Mouse (Mus musculus) WW6 (cell line): ENCODE results near the gene Bckdk.

Experiments used
- DNase-seq: peaks from one replicate; pipeline ENCODE4 v3.0.0-alpha.2; 2013; ENCODE audit warnings: low read depth, low spot score

Gene Bckdk

GRCm38 (mm10) chr7:127903971-127904796 is at the start of gene Bckdk:
Gene Bckdk (plus strand): TSS chr7:127904082.
- peak; percentile 69 for DNase-seq

GRCm38 (mm10) chr7:127858258-127858657 is 45.6 kb upstream of the Bckdk start:
- DNase-seq = no peak

- no peak for DNase-seq
These were observed 37.4 kb upstream of the Bckdk start for GRCm38 (mm10) chr7:127866434-127866833.

GRCm38 (mm10) chr7:127867641-127868040 is 36.2 kb upstream of the Bckdk start:
- peak; percentile 28 for DNase-seq

GRCm38 (mm10) chr7:127869149-127869810 is 34.6 kb upstream of the Bckdk start:
- DNase-seq = no peak

GRCm38 (mm10) chr7:127870136-127870821 is 33.6 kb upstream of the Bckdk start:
- no peak for DNase-seq

GRCm38 (mm10) chr7:127874812-127875626 is 28.9 kb upstream of the Bckdk start:
- no peak for DNase-seq

GRCm38 (mm10) chr7:127875627-127876001 is 28.3 kb upstream of the Bckdk start:
- peak; percentile 52 for DNase-seq

GRCm38 (mm10) chr7:127876041-127876466 is 27.8 kb upstream of the Bckdk start, which contains the start of gene Zfp646:
Gene Zfp646 (plus strand): TSS chr7:127876221.
- DNase-seq = peak; percentile 63

- DNase-seq = peak; percentile 86
These were observed 27.2 kb upstream of the Bckdk start, which contains the start of gene Zfp668 for GRCm38 (mm10) chr7:127876467-127877348. Gene Zfp668 (minus strand): TSS chr7:127876828.

GRCm38 (mm10) chr7:127879301-127879700 is 24.6 kb upstream of the Bckdk start:
- no peak for DNase-seq

- no peak for DNase-seq
These were observed 23.5 kb upstream of the Bckdk start for GRCm38 (mm10) chr7:127880431-127880830.

- no peak for DNase-seq
These were observed 17.9 kb upstream of the Bckdk start for GRCm38 (mm10) chr7:127885951-127886350.

- no peak for DNase-seq
These were observed 17.3 kb upstream of the Bckdk start for GRCm38 (mm10) chr7:127886551-127886950.

GRCm38 (mm10) chr7:127887191-127887590 is 16.7 kb upstream of the Bckdk start:
- DNase-seq = no peak

GRCm38 (mm10) chr7:127887781-127888180 is 16.1 kb upstream of the Bckdk start:
- no peak for DNase-seq

GRCm38 (mm10) chr7:127888821-127889220 is 15.1 kb upstream of the Bckdk start:
- no peak for DNase-seq

- no peak for DNase-seq
These were observed 13.1 kb upstream of the Bckdk start, which contains the start of gene Prss53 for GRCm38 (mm10) chr7:127890798-127891197. Gene Prss53 (minus strand): TSS chr7:127890970.

GRCm38 (mm10) chr7:127894480-127894879 is 9.4 kb upstream of the Bckdk start:
- no peak for DNase-seq

GRCm38 (mm10) chr7:127895442-127895841 is 8.4 kb upstream of the Bckdk start, which contains the start of the genes Gm21974 and Vkorc1:
Gene Gm21974 (minus strand): TSS chr7:127895454.
Gene Vkorc1 (minus strand): TSS chr7:127895617.
- DNase-seq = peak; percentile 87
